Mouse (Mus musculus) midbrain, postnatal 0 days (tissue): ENCODE measurements around the gene Slc6a12. TPM values are rescaled to one million over a fixed set of nuclear protein-coding genes. Genes with fewer than 3 reads are reported as not detected.

Experiments used
- ATAC-seq: fragments of 200-750 bp; cut with Nextera tagmentation; 2 replicates; pipeline ENCODE4 v1.8.0; 2017; ENCODE audit warnings: moderate number of reproducible peaks, mild to moderate bottlenecking, moderate TSS enrichment, moderate library complexity; ENCODE audit not compliant: low FRiP score
- DNase-seq: peaks from one replicate; pipeline ENCODE4 v3.0.0-alpha.2; 2015; ENCODE audit warnings: low spot score
- H3K27ac ChIP-seq: fragments of 300-500 bp; sonication (generic); 2 replicates; pipeline ENCODE4 v1.5.1; 2014; ENCODE audit warnings: low read depth, mild to moderate bottlenecking, low read length, mixed read lengths
- H3K27me3 ChIP-seq: fragments of 300-500 bp; sonication (generic); 2 replicates; pipeline ENCODE4 v1.6.1; 2014; ENCODE audit warnings: low read length, control low read depth, mixed read lengths; ENCODE audit not compliant: insufficient read depth
- H3K36me3 ChIP-seq: fragments of 300-500 bp; sonication (generic); 2 replicates; pipeline ENCODE4 v1.6.1; 2014; ENCODE audit warnings: low read length, control low read depth, mixed read lengths; ENCODE audit not compliant: insufficient read depth
- H3K4me1 ChIP-seq: fragments of 300-500 bp; sonication (generic); 2 replicates; pipeline ENCODE4 v1.6.1; 2014; ENCODE audit warnings: mild to moderate bottlenecking, control low read depth, antibody characterized with exemption, low read length, mixed read lengths; ENCODE audit not compliant: insufficient read depth
- H3K4me2 ChIP-seq: fragments of 300-500 bp; sonication (generic); 2 replicates; pipeline ENCODE4 v1.6.1; 2014; ENCODE audit warnings: low read depth, mild to moderate bottlenecking, low read length, mixed read lengths; ENCODE audit not compliant: poor library complexity, severe bottlenecking
- H3K4me3 ChIP-seq: fragments of 300-500 bp; sonication (generic); 2 replicates; pipeline ENCODE4 v1.5.1; 2014; ENCODE audit warnings: low read depth, mild to moderate bottlenecking, low read length, moderate library complexity
- H3K9ac ChIP-seq: fragments of 300-500 bp; sonication (generic); replicated peaks from 2 replicates; pipeline ENCODE4 v1.6.1; 2014; ENCODE audit warnings: mild to moderate bottlenecking, low read length, moderate library complexity, mixed read lengths; ENCODE audit not compliant: poor library complexity, severe bottlenecking
- H3K9me3 ChIP-seq: fragments of 300-500 bp; sonication (generic); 2 replicates; pipeline ENCODE4 v1.6.1; 2016; ENCODE audit warnings: low read length, control low read depth
- CTCF ChIP-seq: IDR thresholded peaks from 2 replicates; pipeline ENCODE4 v1.5.1; 2016; ENCODE audit warnings: antibody characterized with exemption, mild to moderate bottlenecking
- WGBS: fragments of 180-500 bp; shearing (Covaris S2); extraction: QIAGEN DNeasy Blood & Tissue Kit; methylation state at CpG from one replicate; pipeline ENCODE4 v1.1.7; 2014; 5-methylcytosine and 5-hydroxymethylcytosine counted together
- polyA plus RNA-seq: library from polyadenylated mRNA; unstranded; fragments of >200 nt; fragmentation: Nextera tagmentation; extraction: Ambion mirVana; gene quantifications from 2 replicates; pipeline ENCODE4 v1.2.1, GENCODE M21; 2015
- total RNA-seq: library from RNA; depleted of rRNA; stranded (reverse); fragments of >200 nt; gene quantifications from 2 replicates; pipeline ENCODE4 v1.2.3, GENCODE M21; 2014

The Slc6a12 gene
- total and polyA plus RNA-seq, 2 experiments from 2014 or later: 8.1 to 13.0 TPM

GRCm38 (mm10) chr6:121385397-121385796, 42.5 kb downstream of the Slc6a12 start:
- H3K27ac ChIP-seq: no peak overlapping the region
- DNase-seq (no peak), ATAC-seq (no peak)
- H3K9ac ChIP-seq: no peak overlapping the region
- no peaks in the 10 kb centered on the region for H3K27me3 ChIP-seq
- 90% methylated on average over 3 of the region's 3 CpGs for WGBS
- H3K4me1 ChIP-seq: no peaks in the 10 kb centered on the region
- no peak overlapping the region for H3K4me2 ChIP-seq
- no peak overlapping the region for H3K4me3 ChIP-seq
- H3K9me3 ChIP-seq: no peaks in the 10 kb centered on the region
- peaks cover 14% of the 10 kb centered on the region for H3K36me3 ChIP-seq
- no peak for TF ChIP-seq CTCF

- Histone ChIP-seq H3K27ac (no peak overlapping the region), H3K9ac (no peak overlapping the region), H3K27me3 (no peaks in the 10 kb centered on the region), H3K9me3 (no peaks in the 10 kb centered on the region), H3K4me1 (no peaks in the 10 kb centered on the region), H3K4me3 (no peak overlapping the region), H3K4me2 (no peak overlapping the region), H3K36me3 (peaks cover 6% of the 10 kb centered on the region; the same call in 1 of the 2 replicates)
- TF ChIP-seq CTCF: no peak
- 89% methylated on average over 4 of the region's 4 CpGs for WGBS
- DNase-seq: no peak
- ATAC-seq: no peak
These were observed 49.9 kb downstream of the Slc6a12 start for GRCm38 (mm10) chr6:121392610-121393252.

GRCm38 (mm10) chr6:121401140-121401539, 58.3 kb downstream of the Slc6a12 start:
- Histone ChIP-seq H3K9me3 (no peaks in the 10 kb centered on the region), H3K27me3 (no peaks in the 10 kb centered on the region), H3K4me3 (no peak overlapping the region), H3K9ac (no peak overlapping the region), H3K27ac (no peak overlapping the region), H3K4me2 (no peak overlapping the region), H3K4me1 (no peaks in the 10 kb centered on the region), H3K36me3 (no peaks in the 10 kb centered on the region)
- WGBS: 97% methylated on average over 6 of the region's 6 CpGs
- no peak for DNase-seq
- no peak for ATAC-seq
- no peak for TF ChIP-seq CTCF

GRCm38 (mm10) chr6:121401826-121402660, 59.2 kb downstream of the Slc6a12 start:
- peak; percentile 82 for ATAC-seq
- no peaks in the 10 kb centered on the region for H3K4me1 ChIP-seq
- H3K27ac ChIP-seq: peak overlapping the region; percentile 26; the same call in 1 of the 2 replicates
- 66% methylated on average over 14 of the region's 14 CpGs for WGBS
- no peaks in the 10 kb centered on the region for H3K27me3 ChIP-seq
- no peaks in the 10 kb centered on the region for H3K9me3 ChIP-seq
- TF ChIP-seq CTCF: no peak
- H3K4me2 ChIP-seq: no peak overlapping the region
- no peaks in the 10 kb centered on the region for H3K36me3 ChIP-seq
- H3K4me3 ChIP-seq: no peak overlapping the region
- peak; percentile 32 for DNase-seq
- no peak overlapping the region for H3K9ac ChIP-seq

DNA sequence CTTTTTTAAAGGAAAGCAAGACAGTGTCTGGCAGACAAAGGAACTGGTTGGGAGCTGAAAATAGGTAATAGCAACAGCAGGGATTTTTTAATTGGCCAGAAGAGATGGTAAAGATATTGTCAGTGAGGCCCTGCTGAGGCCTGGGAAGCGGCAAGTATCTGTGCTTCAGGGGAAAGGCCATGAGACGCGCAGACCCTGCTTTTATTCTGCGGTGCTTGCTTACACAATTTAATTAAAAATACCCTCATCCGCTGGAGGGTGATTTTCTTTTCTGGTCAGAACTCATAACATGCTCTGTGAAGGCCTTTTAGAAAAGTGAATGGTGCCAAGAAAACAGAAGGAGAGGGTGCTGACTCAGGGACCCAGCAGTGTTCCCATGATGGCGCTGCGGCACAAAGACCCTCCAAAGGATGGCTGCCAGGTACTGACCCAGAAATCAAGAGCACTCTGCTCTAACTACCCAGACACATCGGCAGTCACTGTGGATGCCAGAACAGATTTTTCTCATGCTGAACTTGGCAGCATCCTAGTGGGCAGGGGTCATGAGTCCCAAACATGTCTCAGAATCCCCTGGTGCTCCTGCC, 59.9 kb downstream of the Slc6a12 start:
- Histone ChIP-seq H3K27ac (peak overlapping the region; percentile 13; the same call in 1 of the 2 replicates), H3K27me3 (no peaks in the 10 kb centered on the region), H3K36me3 (no peaks in the 10 kb centered on the region), H3K4me3 (no peak overlapping the region), H3K4me1 (no peaks in the 10 kb centered on the region), H3K4me2 (no peak overlapping the region), H3K9me3 (no peaks in the 10 kb centered on the region), H3K9ac (no peak overlapping the region)
- DNase-seq (peak; percentile 41), ATAC-seq (peak; percentile 69)
- no peak for TF ChIP-seq CTCF
- 50% methylated on average over 8 of the region's 8 CpGs for WGBS

DNA sequence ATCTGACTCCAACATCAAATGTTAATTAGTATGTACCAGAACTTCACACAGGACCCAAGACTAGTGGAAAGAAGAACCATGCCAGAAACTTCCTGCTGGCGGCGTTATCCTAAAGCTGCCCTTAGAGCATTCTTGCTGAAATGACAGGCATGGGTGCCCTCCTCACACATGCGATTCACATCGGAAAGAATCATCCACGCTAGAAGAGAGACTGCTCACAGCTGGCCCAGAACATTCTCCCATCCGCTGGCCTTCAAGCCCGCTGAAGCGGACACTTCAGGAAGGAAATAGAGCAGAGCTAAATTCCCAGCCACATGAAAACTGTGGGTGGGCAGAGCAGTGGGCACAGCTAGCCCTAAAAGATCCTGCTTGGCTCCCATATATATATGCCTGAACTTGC, 62.4 kb downstream of the Slc6a12 start:
- TF ChIP-seq CTCF: no peak

More for the DNA sequence above, 62.4 kb downstream of the Slc6a12 start:
- Histone ChIP-seq H3K9ac (no peak overlapping the region), H3K27me3 (no peaks in the 10 kb centered on the region), H3K4me3 (no peak overlapping the region), H3K27ac (no peak overlapping the region), H3K9me3 (no peaks in the 10 kb centered on the region), H3K4me2 (no peak overlapping the region), H3K4me1 (no peaks in the 10 kb centered on the region), H3K36me3 (peaks cover 1% of the 10 kb centered on the region; the same call in 1 of the 2 replicates)
- DNase-seq (no peak), ATAC-seq (no peak)
- WGBS: 93% methylated on average over 8 of the region's 8 CpGs
